In the genomic region with DNA sequence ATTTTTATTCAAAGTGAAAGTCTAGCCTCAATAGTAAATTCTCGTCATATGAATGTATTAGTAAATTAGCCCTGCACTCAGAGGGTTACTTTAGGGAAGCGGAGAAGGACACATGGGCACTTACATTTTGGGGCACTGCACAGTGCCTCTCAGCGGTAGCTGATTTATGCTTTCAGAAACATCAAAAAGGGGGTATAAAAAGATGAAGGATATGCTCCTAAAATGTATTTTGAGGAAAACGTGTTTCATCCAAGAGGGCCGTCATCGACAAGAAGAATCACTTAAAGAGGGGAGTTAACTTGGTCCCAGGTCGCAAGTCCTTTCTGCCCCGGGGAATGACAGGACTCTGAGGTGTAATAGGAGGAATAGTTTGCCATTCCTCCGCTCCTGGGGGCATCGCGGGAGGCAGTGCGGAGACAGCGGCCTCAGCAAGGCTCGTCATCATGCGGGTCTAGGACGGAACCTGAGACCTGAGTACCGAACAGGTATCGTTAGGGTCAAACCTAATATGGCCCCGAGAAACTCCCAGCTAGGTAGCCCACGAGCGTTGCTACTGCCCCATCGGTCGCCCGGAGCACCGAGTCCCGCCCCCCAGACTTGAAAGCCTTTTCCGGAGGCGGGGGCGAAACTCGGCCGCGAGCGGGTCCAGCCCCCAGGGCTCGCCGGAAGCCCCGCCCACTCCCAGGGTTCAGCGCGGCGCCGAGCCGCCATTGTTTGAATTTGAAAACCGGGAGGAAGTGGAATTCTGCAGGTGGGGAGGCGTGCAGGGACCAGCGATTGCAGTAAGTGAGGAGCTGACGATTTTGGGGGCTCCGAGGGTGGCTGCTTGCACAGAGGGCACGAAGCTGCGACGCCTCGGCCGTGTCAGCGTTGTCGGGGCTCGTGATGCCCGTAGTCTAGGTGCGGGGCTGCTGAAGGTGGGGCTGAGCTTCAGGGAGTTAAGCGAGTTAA, we compare ENCODE assay signal across 7 mouse cellular contexts. TPM values are rescaled to one million over a fixed set of nuclear protein-coding genes. Genes with fewer than 3 reads are reported as not detected.
A peak's percentile ranks its signal among the peaks of the same experiment; 100 is the strongest.
DNase-seq lines count a peak whose midpoint lies in the region; ATAC-seq and TF ChIP-seq lines count a peak whose summit lies in the region.

Kif20b (plus strand) TSS at position 710 of the 951 bp plus-strand sequence.

- H3K4me3 ChIP-seq in embryonic facial prominence, embryonic 12.5 days = peak within 1 kb of the TSS; percentile 78
- peak within 1 kb of the TSS; percentile 94 for H3K4me3 ChIP-seq in kidney, adult 2 months (ENCODE audit: insufficient read depth, low read depth, low read length)
- H3K4me3 ChIP-seq in limb, embryonic 12.5 days (replicated peaks) = peak within 1 kb of the TSS; percentile 82
- H3K4me3 ChIP-seq in midbrain, embryonic 15.5 days = peak within 1 kb of the TSS; percentile 92
- H3K4me3 ChIP-seq in spleen, adult 2 months (ENCODE audit: extremely low read depth, insufficient read depth, insufficient read length) = peak within 1 kb of the TSS; percentile 74

- peak within 1 kb of the TSS; percentile 79 for H3K27ac ChIP-seq in embryonic facial prominence, embryonic 12.5 days
- peak within 1 kb of the TSS; percentile 88 for H3K27ac ChIP-seq in kidney, adult 2 months (ENCODE audit: insufficient read depth, low read depth, low read length)
- peak within 1 kb of the TSS; percentile 86 for H3K27ac ChIP-seq in limb, embryonic 12.5 days
- peak within 1 kb of the TSS; percentile 65 for H3K27ac ChIP-seq in midbrain, embryonic 15.5 days
- peak within 1 kb of the TSS; percentile 75 for H3K27ac ChIP-seq in spleen, adult 2 months (ENCODE audit: insufficient read depth, low read length)

- peak within 1 kb of the TSS; percentile 53 for H3K4me2 ChIP-seq in embryonic facial prominence, embryonic 12.5 days (replicated peaks)
- peak within 1 kb of the TSS; percentile 61 for H3K4me2 ChIP-seq in limb, embryonic 12.5 days
- H3K4me2 ChIP-seq in midbrain, embryonic 15.5 days = peak within 1 kb of the TSS; percentile 87

- no peak for TF ChIP-seq CTCF in kidney, adult 2 months (conservative IDR thresholded peaks at IDR 0.05; ENCODE audit: insufficient read depth, insufficient read length, low read depth, low read length)
- no peak for TF ChIP-seq CTCF in spleen, adult 2 months (IDR thresholded peaks at IDR 0.05; ENCODE audit: extremely low read depth, insufficient read depth, insufficient read length, insufficient replicate concordance)

- ATAC-seq in embryonic facial prominence, embryonic 12.5 days (ENCODE audit: insufficient number of reproducible peaks, insufficient read depth, low FRiP score, low TSS enrichment) = peak; percentile 92
- ATAC-seq in limb, embryonic 12.5 days (ENCODE audit: insufficient number of reproducible peaks, insufficient read depth, low FRiP score, low TSS enrichment, low read depth) = peak; percentile 90
- ATAC-seq in midbrain, embryonic 15.5 days (replicated peaks) = peak; percentile 96

- H3K36me3 ChIP-seq in embryonic facial prominence, embryonic 12.5 days = 0 out of 2 replicates have a peak, but pooled peaks cover 9% of the 10 kb centered on the region
- H3K36me3 ChIP-seq in kidney, adult 2 months (ENCODE audit: control insufficient read depth, insufficient read depth, low read length) = no peaks in the 10 kb centered on the region
- H3K36me3 ChIP-seq in limb, embryonic 12.5 days = peaks cover 12% of the 10 kb centered on the region
- H3K36me3 ChIP-seq in midbrain, embryonic 15.5 days (replicated peaks) = no peaks in the 10 kb centered on the region
- no peaks in the 10 kb centered on the region for H3K36me3 ChIP-seq in spleen, adult 2 months (ENCODE audit: control insufficient read depth, insufficient read depth, low read length)

- TF ChIP-seq POLR2A in kidney, adult 2 months (IDR thresholded peaks at IDR 0.05; ENCODE audit: low read depth, low read length) = peak; percentile 44
- TF ChIP-seq POLR2A in spleen, adult 2 months (IDR thresholded peaks at IDR 0.05; ENCODE audit: low read depth, low read length) = no peak; the same call in 1 of the 2 replicates

- H3K4me1 ChIP-seq in embryonic facial prominence, embryonic 12.5 days = no peaks in the 10 kb centered on the region
- H3K4me1 ChIP-seq in kidney, adult 2 months (ENCODE audit: control insufficient read depth, insufficient read depth, low read length) = no peaks in the 10 kb centered on the region
- peaks cover 6% of the 10 kb centered on the region for H3K4me1 ChIP-seq in limb, embryonic 12.5 days (replicated peaks)
- peaks cover 6% of the 10 kb centered on the region for H3K4me1 ChIP-seq in midbrain, embryonic 15.5 days
- no peaks in the 10 kb centered on the region for H3K4me1 ChIP-seq in spleen, adult 2 months (ENCODE audit: control insufficient read depth, insufficient read depth, insufficient read length)

- H3K9me3 ChIP-seq in embryonic facial prominence, embryonic 12.5 days = no peaks in the 10 kb centered on the region
- no peaks in the 10 kb centered on the region for H3K9me3 ChIP-seq in limb, embryonic 12.5 days
- H3K9me3 ChIP-seq in midbrain, embryonic 15.5 days = no peaks in the 10 kb centered on the region

- under 1% methylated on average over 57 of the region's 57 CpGs for WGBS in embryonic facial prominence, embryonic 12.5 days
- WGBS in kidney, adult 2 months = under 1% methylated on average over 57 of the region's 57 CpGs
- WGBS in limb, embryonic 12.5 days = under 1% methylated on average over 57 of the region's 57 CpGs
- WGBS in midbrain, embryonic 15.5 days = under 1% methylated on average over 57 of the region's 57 CpGs
- under 1% methylated on average over 57 of the region's 57 CpGs for WGBS in spleen, adult 2 months

- peak; percentile 94 for DNase-seq in adrenal gland, postnatal 25 days
- DNase-seq in heart, adult 18-20 months = peak; percentile 93 to 94
- peak; percentile 95 for DNase-seq in kidney, adult 2 months
- DNase-seq in spleen, adult 2 months (ENCODE audit: low read depth in 1 of 2, low spot score in 2 of 2) = peak; percentile 83 to 93

- H3K9ac ChIP-seq in embryonic facial prominence, embryonic 12.5 days = peak within 1 kb of the TSS; percentile 67
- peak within 1 kb of the TSS; percentile 63 for H3K9ac ChIP-seq in limb, embryonic 12.5 days (replicated peaks)
- peak within 1 kb of the TSS; percentile 42 for H3K9ac ChIP-seq in midbrain, embryonic 15.5 days

- H3K27me3 ChIP-seq in embryonic facial prominence, embryonic 12.5 days = no peaks in the 10 kb centered on the region
- H3K27me3 ChIP-seq in kidney, adult 2 months (replicated peaks; ENCODE audit: control insufficient read depth, insufficient read depth, low read length) = no peaks in the 10 kb centered on the region
- no peaks in the 10 kb centered on the region for H3K27me3 ChIP-seq in limb, embryonic 12.5 days
- no peaks in the 10 kb centered on the region for H3K27me3 ChIP-seq in midbrain, embryonic 15.5 days (replicated peaks)
- H3K27me3 ChIP-seq in spleen, adult 2 months (ENCODE audit: control insufficient read depth, insufficient read depth, low read length) = no peaks in the 10 kb centered on the region

RNA-seq across cellular contexts. Expression of gene Kif20b, which starts in this region (rescaled TPM):
- 7.2 and 8.4 TPM in 2 replicates for total RNA-seq in adrenal gland, postnatal 25 days (2021)
- 65.8 and 80.0 TPM in 2 replicates for polyA plus RNA-seq in embryonic facial prominence, embryonic 12.5 days (2016; fragmentation: Nextera tagmentation; extraction: Ambion mirVana)
- 1 to 10 TPM in 1 of 2 experiments, under 1 TPM in 1; 0.82 to 1.5 TPM for total RNA-seq in heart, adult 18-20 months (2021)
- polyA plus RNA-seq in kidney, adult 2 months (2012; rRNA removed) = 0.07 and 0.30 TPM in 2 replicates
- polyA plus RNA-seq in limb, embryonic 12.5 days (2016; fragmentation: Nextera tagmentation; extraction: Ambion mirVana) = 81.9 and 83.2 TPM in 2 replicates
- polyA plus RNA-seq in midbrain, embryonic 15.5 days (2015; fragmentation: Nextera tagmentation; extraction: Ambion mirVana) = 10.6 and 11.2 TPM in 2 replicates
- polyA plus RNA-seq in spleen, adult 2 months (2012; rRNA removed) = 0.32 and 0.47 TPM in 2 replicates

Comparison
In these comparisons a context has a peak if more than half of its experiments do, and no peak if none do; other contexts are left out.
1. Peak in every context shown above with its lines: DNase-seq, ATAC-seq, H3K4me3 ChIP-seq and H3K27ac ChIP-seq.
2. Peak in DNase-seq, H3K4me3 ChIP-seq and H3K27ac ChIP-seq in kidney, adult 2 months; RNA of the gene not detected or under 1 TPM.
3. Peak in DNase-seq, H3K4me3 ChIP-seq and H3K27ac ChIP-seq in spleen, adult 2 months; RNA of the gene not detected or under 1 TPM.